Mouse (Mus musculus) midbrain, embryonic 15.5 days (tissue): ENCODE results near the gene Kif11. TPM values are rescaled to one million over a fixed set of nuclear protein-coding genes. Genes with fewer than 3 reads are reported as not detected.

Source experiments
- ATAC-seq: fragments of 200-750 bp; cut with Nextera tagmentation; replicated peaks from 2 replicates; pipeline ENCODE4 v1.8.0; 2017; ENCODE audit warnings: moderate TSS enrichment
- H3K27ac ChIP-seq: fragments of 300-500 bp; sonication (generic); 2 replicates; pipeline ENCODE4 v1.5.1; 2015; ENCODE audit warnings: mild to moderate bottlenecking, inconsistent platforms
- H3K27me3 ChIP-seq: fragments of 300-500 bp; sonication (generic); replicated peaks from 2 replicates; pipeline ENCODE4 v1.6.1; 2015; ENCODE audit warnings: inconsistent platforms
- H3K36me3 ChIP-seq: fragments of 300-500 bp; sonication (generic); replicated peaks from 2 replicates; pipeline ENCODE4 v1.6.1; 2015; ENCODE audit warnings: inconsistent platforms
- H3K4me1 ChIP-seq: fragments of 300-500 bp; sonication (generic); 2 replicates; pipeline ENCODE4 v1.6.1; 2015; ENCODE audit warnings: inconsistent platforms
- H3K4me2 ChIP-seq: fragments of 300-500 bp; sonication (generic); 2 replicates; pipeline ENCODE4 v1.6.1; 2015; ENCODE audit warnings: inconsistent platforms, mild to moderate bottlenecking, moderate library complexity
- H3K4me3 ChIP-seq: fragments of 300-500 bp; sonication (generic); 2 replicates; pipeline ENCODE4 v1.5.1; 2015; ENCODE audit warnings: mild to moderate bottlenecking, inconsistent platforms
- H3K9ac ChIP-seq: fragments of 300-500 bp; sonication (generic); 2 replicates; pipeline ENCODE4 v1.6.1; 2015; ENCODE audit warnings: mild to moderate bottlenecking, inconsistent platforms
- H3K9me3 ChIP-seq: fragments of 300-500 bp; sonication (generic); 2 replicates; pipeline ENCODE4 v1.6.1; 2016; ENCODE audit warnings: inconsistent platforms
- WGBS: fragments of 180-500 bp; shearing (Covaris S2); methylation state at CpG from one replicate; pipeline ENCODE4 v1.1.7; 2015; ENCODE audit warnings: mixed read lengths; 5-methylcytosine and 5-hydroxymethylcytosine counted together
- polyA plus RNA-seq: library from polyadenylated mRNA; unstranded; fragments of >200 nt; fragmentation: Nextera tagmentation; extraction: Ambion mirVana; gene quantifications from 2 replicates; pipeline ENCODE4 v1.2.1, GENCODE M21; 2015

Kif11 gene
- polyA plus RNA-seq, 1 experiment from 2014 or later: 8.4 TPM

DNA sequence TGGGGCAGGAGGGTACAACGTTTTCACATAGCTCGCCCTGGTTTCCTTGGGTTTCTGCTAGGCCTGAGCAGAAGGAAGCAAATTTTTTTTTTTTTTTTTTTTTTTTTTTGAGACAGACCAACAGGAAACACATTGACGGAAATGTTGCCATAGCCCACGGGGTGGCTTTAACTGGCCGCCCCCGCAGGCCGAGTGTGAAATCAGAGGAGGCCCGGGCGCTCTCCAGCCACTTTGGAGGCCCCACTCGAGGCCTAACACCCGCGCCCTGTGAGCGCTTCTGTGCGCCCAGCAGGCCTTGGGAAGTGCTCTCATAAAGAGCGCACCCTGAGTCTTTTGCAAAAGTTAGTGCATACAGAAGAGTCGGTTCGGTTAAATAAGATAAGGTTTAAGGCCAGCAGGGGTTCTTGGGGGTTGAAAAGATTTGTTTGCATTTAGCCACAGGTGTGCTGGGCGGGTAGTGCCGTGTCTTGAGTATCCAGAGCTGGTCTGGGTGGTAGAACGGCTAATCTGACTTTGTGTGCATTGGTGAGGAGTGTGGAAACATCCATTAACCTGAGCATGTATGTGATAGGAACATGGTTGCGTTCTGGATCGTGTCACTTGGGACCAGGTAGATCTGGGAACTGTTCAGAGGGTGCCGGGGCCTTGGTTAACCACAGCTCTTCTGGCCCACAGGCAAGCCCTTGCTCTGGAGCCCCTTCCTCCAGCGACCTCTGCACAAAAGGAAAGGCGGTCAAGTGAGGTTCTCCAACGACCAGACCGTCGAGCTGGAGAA is 60.5 kb downstream of the Kif11 start:
- no peak for ATAC-seq
- Histone ChIP-seq H3K4me3 (no peak overlapping the region), H3K9ac (no peak overlapping the region), H3K27ac (no peak overlapping the region), H3K9me3 (no peaks in the 10 kb centered on the region), H3K27me3 (peaks cover 72% of the 10 kb centered on the region), H3K36me3 (no peaks in the 10 kb centered on the region), H3K4me1 (peaks cover 16% of the 10 kb centered on the region), H3K4me2 (no peak overlapping the region)
- WGBS: 5% methylated on average over 28 of the region's 28 CpGs

DNA sequence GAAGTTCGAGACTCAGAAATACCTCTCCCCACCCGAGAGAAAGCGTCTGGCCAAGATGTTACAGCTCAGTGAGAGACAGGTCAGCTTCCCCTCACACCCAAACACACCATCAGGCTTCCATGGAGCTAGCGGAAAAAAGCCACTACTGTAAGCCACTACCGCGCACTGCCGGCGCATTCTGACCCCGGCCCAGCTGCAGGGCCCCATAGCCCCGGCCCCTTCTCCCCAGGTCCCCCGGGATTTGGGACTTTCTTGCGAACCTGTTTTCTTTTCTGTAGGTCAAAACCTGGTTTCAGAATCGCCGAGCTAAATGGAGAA is 61.0 kb downstream of the Kif11 start:
- H3K9ac ChIP-seq: no peak overlapping the region
- peaks cover 16% of the 10 kb centered on the region for H3K4me1 ChIP-seq
- peaks cover 69% of the 10 kb centered on the region for H3K27me3 ChIP-seq
- no peak overlapping the region for H3K4me3 ChIP-seq
- no peaks in the 10 kb centered on the region for H3K36me3 ChIP-seq
- ATAC-seq: no peak
- H3K4me2 ChIP-seq: no peak overlapping the region
- H3K9me3 ChIP-seq: no peaks in the 10 kb centered on the region
- 5% methylated on average over 14 of the region's 14 CpGs for WGBS
- no peak overlapping the region for H3K27ac ChIP-seq

DNA sequence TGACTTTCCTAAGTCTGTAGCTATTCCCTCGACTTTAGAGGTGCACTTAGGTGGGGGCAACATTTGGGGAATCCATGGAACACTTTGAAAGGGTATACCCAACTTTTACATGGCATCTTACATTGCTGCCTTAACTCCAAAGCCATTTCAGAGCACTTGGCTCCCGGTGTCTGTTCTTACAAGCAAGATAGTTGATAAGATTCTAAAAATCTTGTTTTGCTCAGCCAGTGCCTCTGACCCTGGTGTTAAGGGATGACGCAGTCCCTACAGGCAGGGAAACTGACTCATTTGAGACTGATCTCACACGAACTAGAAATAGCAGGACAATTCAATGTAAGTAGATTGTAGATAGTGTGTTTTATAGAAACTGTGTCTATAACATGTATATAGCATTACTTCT is 64.0 kb downstream of the Kif11 start:
- H3K9ac ChIP-seq: no peak overlapping the region
- no peaks in the 10 kb centered on the region for H3K36me3 ChIP-seq
- no peak overlapping the region for H3K4me2 ChIP-seq
- peaks cover 3% of the 10 kb centered on the region for H3K4me1 ChIP-seq
- H3K9me3 ChIP-seq: no peaks in the 10 kb centered on the region
- no peak for ATAC-seq
- no peak overlapping the region for H3K27ac ChIP-seq
- WGBS: 78% methylated on average over 4 of the region's 4 CpGs
- H3K4me3 ChIP-seq: no peak overlapping the region
- peaks cover 40% of the 10 kb centered on the region for H3K27me3 ChIP-seq

DNA sequence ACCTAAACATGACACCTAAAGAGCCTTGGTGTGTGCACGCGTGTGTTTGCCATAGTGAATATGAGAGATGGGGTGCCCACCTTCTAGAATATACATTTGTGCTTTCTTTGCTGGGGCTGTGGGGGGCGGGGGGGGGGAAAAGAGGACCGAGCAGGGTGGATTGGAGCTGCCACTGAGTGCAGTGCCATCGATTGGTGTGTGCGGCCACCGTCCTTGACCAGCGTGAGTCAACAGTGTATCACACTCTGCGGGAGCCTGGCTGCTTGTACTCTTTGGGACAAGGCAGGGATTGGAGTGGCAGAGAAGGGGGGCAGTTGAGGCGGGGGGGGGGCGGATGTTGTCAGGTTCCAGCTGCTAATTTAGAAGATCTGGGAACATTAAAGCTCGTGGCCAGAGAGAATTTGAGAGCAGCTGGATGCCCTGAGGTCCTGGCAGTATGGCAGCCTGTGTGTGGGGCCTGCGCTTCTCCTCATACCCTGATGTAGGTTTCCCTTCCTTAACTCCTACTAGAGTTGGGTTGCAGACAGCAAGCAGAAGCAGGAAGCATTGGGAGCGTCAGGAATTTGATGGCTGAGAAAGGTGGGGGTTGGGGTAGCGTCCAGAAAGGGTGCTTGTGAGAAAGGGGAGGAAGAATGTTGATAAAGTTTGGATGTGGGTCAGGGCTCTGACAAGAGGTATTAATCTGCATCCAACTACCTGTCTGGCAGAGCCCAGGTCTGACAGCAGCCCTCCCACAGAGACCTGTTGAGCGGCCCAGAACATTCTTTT is 64.7 kb downstream of the Kif11 start:
- Histone ChIP-seq H3K9me3 (no peaks in the 10 kb centered on the region), H3K36me3 (no peaks in the 10 kb centered on the region), H3K4me2 (no peak overlapping the region), H3K9ac (no peak overlapping the region), H3K27me3 (peaks cover 33% of the 10 kb centered on the region), H3K4me1 (no peaks in the 10 kb centered on the region), H3K27ac (no peak overlapping the region), H3K4me3 (no peak overlapping the region)
- WGBS: 71% methylated on average over 16 of the region's 16 CpGs
- no peak for ATAC-seq

DNA sequence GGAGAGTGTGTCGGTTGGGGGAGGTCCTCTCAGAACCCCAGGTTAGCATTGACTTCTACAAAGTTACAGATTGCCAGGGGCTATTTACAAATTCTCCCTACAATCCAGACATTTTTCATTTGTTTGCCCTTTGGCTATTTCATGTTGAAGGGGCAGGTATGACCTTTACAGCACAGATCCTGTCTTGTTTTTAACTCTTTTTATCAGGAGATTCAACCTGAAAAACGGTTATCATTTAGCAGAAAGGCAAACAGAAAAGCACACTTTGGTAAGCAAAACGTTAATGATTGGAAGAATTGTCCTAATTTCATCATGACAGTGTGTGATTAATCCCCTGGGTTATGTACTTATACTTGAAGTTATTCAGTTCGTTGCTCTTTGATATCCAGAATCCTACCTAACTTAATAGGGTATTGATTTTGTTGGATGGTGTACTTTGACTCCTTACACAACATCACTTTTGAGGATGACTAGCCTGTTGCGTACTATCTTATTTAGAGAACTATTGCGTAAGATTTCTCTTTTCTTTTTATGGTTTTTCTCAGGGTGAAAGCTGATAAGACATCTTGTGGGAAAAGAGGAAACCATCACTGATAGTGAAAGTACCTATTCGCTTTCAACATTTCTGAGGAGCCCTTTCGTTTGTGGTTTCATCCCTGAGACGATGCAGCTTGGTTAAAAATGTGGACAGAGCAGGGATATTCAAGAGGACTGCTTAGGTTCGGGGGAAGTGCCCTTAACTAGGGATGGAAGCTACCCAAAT is 66.5 kb downstream of the Kif11 start:
- Histone ChIP-seq H3K4me3 (no peak overlapping the region), H3K4me2 (no peak overlapping the region), H3K27ac (no peak overlapping the region), H3K9me3 (no peaks in the 10 kb centered on the region), H3K4me1 (no peaks in the 10 kb centered on the region), H3K36me3 (no peaks in the 10 kb centered on the region), H3K27me3 (peaks cover 16% of the 10 kb centered on the region), H3K9ac (no peak overlapping the region)
- 81% methylated on average over 10 of the region's 10 CpGs for WGBS
- ATAC-seq: no peak

DNA sequence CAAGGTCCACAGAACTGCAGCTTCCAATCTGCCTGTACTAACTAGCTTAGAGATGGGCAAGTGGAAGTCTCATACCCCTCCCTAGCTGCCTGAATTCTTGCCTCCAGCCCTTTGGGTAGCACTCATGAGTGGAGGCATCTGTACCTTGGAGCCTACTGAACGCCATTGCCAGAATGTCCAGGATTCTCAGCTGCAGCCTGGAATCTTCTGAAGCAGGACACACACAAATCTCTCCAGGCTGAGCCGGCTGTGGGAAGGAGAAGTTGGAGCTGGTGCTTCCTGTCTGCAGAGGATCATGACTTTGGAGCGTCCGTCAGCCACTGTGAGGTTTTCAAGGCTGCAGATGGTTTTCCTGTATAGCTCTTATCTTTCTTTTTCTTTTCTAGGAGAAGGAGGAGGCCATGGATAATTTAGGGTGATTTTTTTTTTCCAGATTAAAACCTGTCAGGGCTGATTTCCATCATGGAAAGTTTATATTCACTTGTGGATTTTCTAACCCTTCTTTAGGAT is 67.5 kb downstream of the Kif11 start:
- no peaks in the 10 kb centered on the region for H3K9me3 ChIP-seq
- ATAC-seq: no peak
- no peaks in the 10 kb centered on the region for H3K36me3 ChIP-seq
- no peak overlapping the region for H3K4me3 ChIP-seq
- 81% methylated on average over 4 of the region's 4 CpGs for WGBS
- no peaks in the 10 kb centered on the region for H3K4me1 ChIP-seq
- H3K9ac ChIP-seq: no peak overlapping the region
- H3K27me3 ChIP-seq: peaks cover 10% of the 10 kb centered on the region
- no peak overlapping the region for H3K4me2 ChIP-seq
- no peak overlapping the region for H3K27ac ChIP-seq

DNA sequence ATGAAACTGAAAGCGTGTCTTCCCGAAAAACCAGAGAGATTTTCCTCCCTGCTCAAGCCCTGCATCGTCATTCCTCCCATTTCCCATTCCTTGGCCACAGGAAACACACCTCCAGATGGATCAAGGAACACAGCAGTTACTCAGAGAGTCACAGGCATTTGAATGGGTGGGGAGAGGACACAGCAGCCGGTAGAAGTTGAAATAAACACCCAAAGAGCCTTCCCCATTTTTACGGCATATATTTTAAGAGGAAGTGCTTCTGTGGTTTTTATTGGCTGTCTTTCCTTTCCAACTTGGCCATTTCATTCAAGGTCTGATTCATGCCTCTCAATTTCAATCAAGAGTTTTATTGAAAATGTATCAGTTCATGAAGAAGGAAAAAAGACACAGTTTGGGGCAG is 72.0 kb downstream of the Kif11 start:
- Histone ChIP-seq H3K4me1 (no peaks in the 10 kb centered on the region), H3K4me3 (no peak overlapping the region), H3K27me3 (no peaks in the 10 kb centered on the region), H3K4me2 (no peak overlapping the region), H3K9me3 (no peaks in the 10 kb centered on the region), H3K9ac (no peak overlapping the region), H3K36me3 (no peaks in the 10 kb centered on the region), H3K27ac (no peak overlapping the region)
- no peak for ATAC-seq
- 82% methylated on average over 5 of the region's 5 CpGs for WGBS

DNA sequence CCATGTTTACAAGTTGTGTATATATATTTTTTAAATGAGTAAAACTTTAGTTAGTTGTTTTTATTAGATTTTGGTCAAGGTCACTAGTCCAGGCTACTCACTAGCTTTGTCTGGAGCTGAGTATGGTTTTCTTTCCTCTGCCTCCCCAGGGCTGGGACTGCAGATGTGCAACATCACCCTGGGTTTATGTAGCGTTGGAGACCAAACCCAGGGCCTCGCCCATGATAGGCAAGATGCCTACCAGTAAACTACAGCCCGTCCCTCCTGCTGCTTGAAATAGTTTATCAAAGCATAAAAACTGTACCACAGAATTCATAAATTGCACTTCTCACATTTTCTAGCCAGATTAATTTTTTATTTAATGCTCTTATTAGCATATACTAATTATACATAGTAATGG is 73.0 kb downstream of the Kif11 start:
- no peak for ATAC-seq
- H3K27ac ChIP-seq: no peak overlapping the region
- no peak overlapping the region for H3K4me2 ChIP-seq
- no peaks in the 10 kb centered on the region for H3K36me3 ChIP-seq
- no peaks in the 10 kb centered on the region for H3K4me1 ChIP-seq
- H3K9ac ChIP-seq: no peak overlapping the region
- no peak overlapping the region for H3K4me3 ChIP-seq
- WGBS: 93% methylated on average over 3 of the region's 3 CpGs
- H3K27me3 ChIP-seq: no peaks in the 10 kb centered on the region
- H3K9me3 ChIP-seq: no peaks in the 10 kb centered on the region

DNA sequence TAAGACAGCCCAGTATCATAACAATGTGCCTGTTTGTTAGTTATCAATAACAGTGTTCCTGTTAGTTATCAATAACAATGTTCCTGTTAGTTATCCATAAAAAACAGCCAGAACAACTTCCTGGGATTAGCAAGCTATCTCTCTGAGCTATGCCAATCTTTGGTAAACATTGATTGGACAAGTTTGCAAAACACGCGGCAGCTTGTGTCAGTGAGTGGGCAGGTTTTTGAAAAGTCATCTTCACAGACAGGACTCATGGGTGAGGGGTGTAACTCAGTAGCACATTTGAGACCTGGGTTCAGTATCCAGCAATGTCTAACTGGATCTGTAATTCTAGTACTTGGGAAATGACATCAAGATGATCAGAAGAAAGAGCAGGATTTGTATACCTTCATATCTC is 79.3 kb downstream of the Kif11 start:
- Histone ChIP-seq H3K4me2 (no peak overlapping the region), H3K9ac (no peak overlapping the region), H3K27me3 (no peaks in the 10 kb centered on the region), H3K9me3 (no peaks in the 10 kb centered on the region), H3K4me3 (no peak overlapping the region), H3K27ac (no peak overlapping the region), H3K36me3 (no peaks in the 10 kb centered on the region), H3K4me1 (no peaks in the 10 kb centered on the region)
- 91% methylated on average over 2 of the region's 2 CpGs for WGBS
- no peak for ATAC-seq

DNA sequence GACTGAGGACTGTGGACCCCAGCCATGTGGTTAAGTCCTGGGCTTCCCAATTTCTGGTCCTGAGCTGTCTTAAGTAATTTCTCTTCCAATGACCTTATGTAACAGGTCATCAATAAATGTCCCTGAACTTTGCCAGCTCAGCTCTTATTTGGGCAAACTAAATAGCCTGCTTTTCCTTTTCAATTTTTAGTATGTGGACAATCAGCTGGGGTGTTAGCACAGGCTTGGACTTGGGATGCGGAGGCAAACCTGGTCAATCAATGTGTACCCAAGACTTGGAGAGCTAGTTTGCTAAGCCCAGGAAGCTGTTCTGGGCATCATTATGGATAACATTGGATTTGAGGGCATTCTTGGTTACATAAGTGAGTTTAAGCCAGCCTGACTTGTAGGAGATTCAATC is 79.8 kb downstream of the Kif11 start:
- Histone ChIP-seq H3K36me3 (no peaks in the 10 kb centered on the region), H3K27me3 (no peaks in the 10 kb centered on the region), H3K4me3 (no peak overlapping the region), H3K27ac (no peak overlapping the region), H3K9ac (no peak overlapping the region), H3K4me1 (no peaks in the 10 kb centered on the region), H3K9me3 (no peaks in the 10 kb centered on the region), H3K4me2 (no peak overlapping the region)
- 93% methylated on average over 1 of the region's 1 CpGs for WGBS
- no peak for ATAC-seq

DNA sequence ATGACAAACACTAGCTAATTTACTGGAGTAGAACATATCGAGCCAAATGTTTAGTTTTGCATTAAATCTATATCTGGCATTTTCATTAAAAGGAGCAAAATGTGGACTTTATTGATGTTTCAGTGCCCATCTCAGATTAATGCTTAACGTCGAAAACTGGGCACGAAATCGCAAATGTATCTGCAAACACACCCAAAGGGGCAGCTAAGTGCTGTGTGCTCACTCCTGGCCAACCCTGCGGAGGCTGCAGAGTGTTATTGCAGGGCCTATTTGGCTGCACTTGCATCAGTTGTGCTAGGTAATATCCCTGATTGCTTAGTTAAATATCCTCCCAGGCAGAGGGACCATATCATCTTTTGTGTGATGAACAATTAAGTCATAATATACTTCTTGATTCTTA is 81.8 kb downstream of the Kif11 start:
- H3K36me3 ChIP-seq: no peaks in the 10 kb centered on the region
- no peaks in the 10 kb centered on the region for H3K4me1 ChIP-seq
- no peak overlapping the region for H3K27ac ChIP-seq
- H3K9me3 ChIP-seq: no peaks in the 10 kb centered on the region
- no peaks in the 10 kb centered on the region for H3K27me3 ChIP-seq
- WGBS: 86% methylated on average over 6 of the region's 6 CpGs
- ATAC-seq: no peak
- H3K4me2 ChIP-seq: no peak overlapping the region
- H3K9ac ChIP-seq: no peak overlapping the region
- no peak overlapping the region for H3K4me3 ChIP-seq

DNA sequence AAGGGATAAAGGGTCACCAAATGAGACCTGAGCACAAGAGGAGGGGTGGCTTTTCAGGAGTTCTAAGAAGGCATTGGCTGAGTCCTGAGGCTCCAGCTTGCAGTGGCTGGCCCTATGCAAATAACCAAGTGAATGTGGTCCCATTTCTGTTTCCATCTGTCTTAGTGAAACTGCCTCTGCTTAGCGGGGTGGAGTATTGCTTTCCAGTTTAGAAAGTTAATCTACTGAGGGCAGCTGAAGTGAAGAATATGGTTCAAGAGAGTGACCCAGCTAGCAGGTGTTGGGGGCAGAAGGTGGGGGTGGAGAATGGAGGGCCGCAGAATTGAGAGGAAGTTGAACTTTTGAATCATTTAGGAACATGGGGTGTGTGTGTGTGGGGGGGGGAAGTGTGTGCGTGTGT is 90.2 kb downstream of the Kif11 start:
- Histone ChIP-seq H3K27me3 (no peaks in the 10 kb centered on the region), H3K4me3 (no peak overlapping the region), H3K4me1 (no peaks in the 10 kb centered on the region), H3K9ac (no peak overlapping the region), H3K36me3 (no peaks in the 10 kb centered on the region), H3K4me2 (no peak overlapping the region), H3K9me3 (no peaks in the 10 kb centered on the region), H3K27ac (no peak overlapping the region)
- 84% methylated on average over 3 of the region's 3 CpGs for WGBS
- ATAC-seq: no peak
